Mouse (Mus musculus): Measurements from ENCODE around the gene Gm4981.
"Not testable (repeated sequence)": the region's sequence is repeated elsewhere in the genome, so short reads cannot be mapped to it uniquely, and the experiment has no call there.

Gene Gm4981

DNA sequence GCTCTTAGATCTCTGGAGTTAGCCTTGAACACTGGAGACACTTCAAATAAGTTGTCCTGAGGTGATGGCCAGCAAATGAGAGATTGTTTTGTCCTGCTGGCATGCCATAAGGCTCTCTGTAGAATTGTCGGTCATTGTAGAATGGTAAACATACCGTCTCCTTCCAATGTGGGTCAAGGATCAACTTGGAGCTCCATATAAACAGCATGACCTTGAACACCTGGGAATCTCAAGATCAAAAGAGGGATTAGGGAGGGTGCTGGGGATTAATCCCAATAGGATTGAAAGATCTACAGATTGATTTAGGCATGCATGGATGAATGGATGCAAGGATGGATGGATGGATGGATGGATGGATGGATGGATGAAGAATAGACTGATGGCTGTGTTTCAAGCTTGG lies 14.9 kb downstream of the Gm4981 start:
- not testable (repeated sequence) for DNase-seq

GRCm38 (mm10) chr10:58220726-58221125 lies 15.8 kb downstream of the Gm4981 start:
- DNase-seq: peak in 1 of 2 experiments; percentile 20

DNA sequence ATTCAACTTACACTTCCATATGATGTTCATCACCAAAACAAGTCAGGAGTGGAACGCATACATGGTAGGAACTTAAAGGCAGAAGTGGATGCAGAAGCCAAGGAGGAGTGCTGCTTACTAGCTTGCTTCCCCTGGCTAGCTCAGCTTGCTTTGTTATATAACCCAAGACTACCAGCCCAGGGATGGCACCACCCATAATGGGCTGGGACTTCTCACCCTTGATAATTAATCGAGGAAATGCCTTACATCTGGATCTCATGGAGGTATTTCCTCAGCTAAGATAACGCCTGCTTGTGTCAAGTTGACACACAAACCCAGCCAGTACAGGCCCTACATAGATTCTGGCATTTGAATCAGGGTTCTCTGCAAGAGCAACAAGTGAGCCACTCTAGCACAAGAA lies 19.1 kb downstream of the Gm4981 start:
- DNase-seq: no peak

DNA sequence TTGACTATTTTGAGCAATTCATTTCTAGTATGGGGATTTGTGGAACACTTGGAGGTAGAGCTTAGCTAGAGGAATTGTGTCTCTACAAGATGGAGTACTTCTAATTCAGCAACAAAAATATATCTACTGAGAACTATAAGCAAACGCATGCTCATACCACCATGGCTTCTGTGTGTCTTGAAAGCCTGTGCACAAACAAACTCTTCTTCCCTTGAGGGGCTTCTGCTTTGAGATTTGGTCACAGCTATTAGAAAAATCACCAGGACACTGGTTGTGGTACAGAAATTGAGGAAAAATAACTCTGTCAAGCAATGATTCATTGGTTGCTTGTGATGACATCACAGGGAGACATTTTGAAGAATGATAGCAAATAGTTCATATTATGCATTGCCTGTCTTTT lies 21.1 kb downstream of the Gm4981 start:
- DNase-seq: no peak

- no peak for DNase-seq
Observed at GRCm38 (mm10) chr10:58214934-58215333, 21.6 kb downstream of the Gm4981 start.

- no peak for DNase-seq
Observed at GRCm38 (mm10) chr10:58214497-58214896, 22.0 kb downstream of the Gm4981 start.

GRCm38 (mm10) chr10:58212230-58212629 lies 24.3 kb downstream of the Gm4981 start:
- DNase-seq: no peak

DNA sequence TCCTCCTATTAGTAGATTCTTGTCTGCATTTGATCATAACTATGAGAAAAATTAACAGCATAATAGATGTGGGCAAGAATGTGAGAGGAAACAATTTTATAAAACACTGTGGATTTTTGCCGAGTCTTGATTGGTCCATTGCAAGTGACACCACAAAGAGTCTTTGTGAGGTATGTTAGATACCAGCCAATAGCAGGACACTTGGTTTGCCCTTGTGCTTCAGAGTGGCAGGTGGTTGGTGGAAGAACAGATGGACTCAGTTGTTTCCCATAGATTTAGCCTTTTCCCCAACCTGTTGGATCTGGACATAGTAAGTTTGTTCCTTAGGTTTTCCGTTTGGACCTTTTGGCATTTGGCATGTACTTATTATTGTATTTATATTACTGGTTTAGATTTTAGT lies 25.3 kb downstream of the Gm4981 start:
- no peak for DNase-seq

DNA sequence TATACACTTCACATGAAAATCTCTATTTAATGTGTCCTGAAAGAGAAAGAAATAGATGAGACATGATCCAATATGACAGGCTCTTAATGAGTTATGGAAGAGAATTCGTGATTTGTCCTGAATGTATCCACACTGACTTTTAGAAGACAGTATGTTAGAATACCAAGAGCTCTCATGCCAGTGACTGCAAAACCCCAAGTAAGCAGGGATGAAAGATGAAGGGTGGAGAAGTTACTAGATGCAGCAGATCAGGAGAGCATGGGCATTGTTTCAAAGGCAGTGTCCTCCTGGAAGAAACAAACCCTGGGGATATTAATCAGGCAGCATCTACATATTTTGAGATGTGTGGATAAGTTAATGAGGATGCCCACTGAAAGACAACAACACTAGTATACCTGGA lies 26.0 kb downstream of the Gm4981 start:
- no peak for DNase-seq

GRCm38 (mm10) chr10:58209710-58210467 lies 26.6 kb downstream of the Gm4981 start:
- no peak for DNase-seq

DNA sequence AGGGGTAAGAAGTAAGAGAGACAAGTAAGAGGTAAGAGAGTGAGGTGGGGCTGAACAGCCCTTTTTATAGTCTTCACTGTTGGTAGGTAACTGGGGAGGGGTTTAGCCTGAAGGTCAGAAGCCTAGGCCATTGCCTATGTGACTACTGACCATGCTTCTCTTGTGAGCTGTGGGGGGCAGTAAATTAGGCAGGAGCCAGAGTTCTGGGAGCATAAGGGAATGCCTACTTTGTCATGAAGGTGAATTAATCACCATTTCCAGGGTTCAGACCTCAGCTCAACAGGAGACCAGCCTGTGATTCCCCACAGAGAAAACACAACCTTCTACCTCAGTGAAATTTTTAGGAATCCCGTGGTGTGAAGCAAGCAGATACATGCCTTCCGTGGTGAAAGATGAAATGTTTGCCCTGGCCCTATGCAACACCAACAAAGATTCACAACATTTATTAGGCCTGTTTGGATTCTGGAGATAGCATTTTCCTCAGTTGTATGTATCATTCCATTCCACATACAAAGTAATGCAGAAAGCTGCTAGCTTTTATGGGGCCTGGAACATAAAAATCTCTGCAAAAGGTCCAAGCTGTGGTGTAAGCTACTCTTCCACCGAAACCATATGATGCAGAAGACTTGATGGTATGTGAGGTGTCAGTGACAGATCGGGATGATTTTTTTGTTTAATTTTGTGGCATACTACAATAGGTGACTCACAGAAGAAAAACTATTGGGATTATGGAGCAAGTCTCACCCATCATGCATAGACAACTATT lies 29.7 kb downstream of the Gm4981 start:
- DNase-seq: no peak

DNA sequence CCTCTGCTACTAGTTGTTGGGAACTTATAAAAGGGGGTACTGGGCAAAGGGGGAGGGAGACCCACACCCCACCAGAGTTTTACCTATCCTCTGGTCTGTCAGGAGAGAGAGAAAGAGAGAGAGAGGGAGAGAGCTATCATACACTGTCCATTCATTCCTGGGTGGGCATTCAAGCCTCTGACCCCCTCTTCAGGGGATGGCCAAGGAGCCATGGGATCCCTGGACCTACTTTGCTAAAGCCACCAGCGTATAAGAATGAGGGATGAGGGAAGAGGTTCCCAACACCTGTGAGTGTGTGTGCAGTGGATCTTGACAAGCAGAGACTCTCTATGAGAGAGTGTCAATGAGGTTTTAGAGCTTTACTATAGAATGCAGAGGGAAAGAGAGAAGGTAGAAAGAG lies 30.5 kb downstream of the Gm4981 start:
- no peak for DNase-seq

Measured in cerebellum, postnatal 14 days (tissue).